Mouse (Mus musculus): ENCODE measurements around the gene Crtac1.
A peak's percentile ranks its signal among the peaks of the same experiment; 100 is the strongest.

The Crtac1 gene

DNA sequence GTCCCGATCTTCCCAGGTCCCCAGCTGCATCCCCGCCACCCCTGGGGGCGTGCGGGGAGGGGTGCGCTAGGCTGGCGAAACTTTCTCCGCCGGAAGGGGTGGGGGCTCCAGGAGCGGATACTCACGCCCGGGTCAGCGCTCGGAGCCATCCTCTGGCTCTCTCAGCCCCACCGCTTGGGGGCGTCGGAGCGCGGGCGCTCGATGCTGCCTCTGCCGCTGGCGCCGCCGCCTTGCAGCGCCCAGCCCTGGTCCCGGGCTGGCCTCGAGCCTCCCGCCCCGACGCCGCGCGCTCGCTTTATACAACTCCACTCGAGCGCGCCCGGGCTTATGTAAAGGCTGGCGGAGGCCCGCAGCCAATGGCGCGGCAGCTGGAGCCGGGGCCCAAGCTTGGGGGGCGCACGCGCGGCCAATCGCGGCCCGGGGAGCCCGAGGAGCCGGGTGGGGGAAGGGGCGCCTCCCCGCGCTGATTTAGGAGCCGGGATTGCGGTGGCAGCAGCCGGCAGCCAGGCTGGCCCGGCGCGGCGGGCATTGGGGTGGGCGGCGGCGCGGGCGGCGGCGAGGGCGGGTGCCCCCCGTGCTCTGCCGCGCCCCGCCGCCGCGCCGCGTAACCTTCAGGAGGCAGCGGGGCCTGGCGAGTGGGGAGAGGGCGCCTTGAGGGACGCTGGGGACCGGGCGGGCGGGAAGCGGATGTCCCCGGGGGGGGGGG lies at the start of gene Crtac1:
Crtac1 (minus strand) TSS at position 299 of the 706 bp plus-strand sequence.
- peak; percentile 87 to 89 for DNase-seq (ENCODE audit: low spot score in 2 of 2)

GRCm38 (mm10) chr19:42478303-42478702 lies 46.7 kb upstream of the Crtac1 start:
- DNase-seq (ENCODE audit: low spot score in 2 of 2): no peak

DNA sequence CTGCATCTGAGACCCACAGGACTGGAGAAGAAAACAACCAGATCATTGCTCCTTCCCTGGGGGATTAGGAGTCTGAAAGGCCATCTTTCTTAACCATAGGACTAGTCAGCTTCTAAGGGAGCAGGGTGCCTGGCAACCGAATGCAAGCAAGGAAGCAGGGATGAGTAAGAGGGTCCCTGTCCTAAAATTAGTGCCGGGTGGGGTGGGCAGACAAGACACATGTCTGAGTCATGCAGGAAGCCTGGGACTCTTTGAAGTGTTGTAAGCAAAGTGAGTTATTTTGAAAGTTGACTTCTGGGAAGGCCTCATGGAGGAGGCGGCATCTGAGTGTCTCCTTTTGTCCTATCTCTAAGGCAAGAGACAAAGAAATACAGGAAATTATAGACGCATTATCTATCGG lies 46.2 kb upstream of the Crtac1 start:
- DNase-seq (ENCODE audit: low spot score in 2 of 2): peak in 1 of 2 experiments; percentile 36

- no peak for DNase-seq (ENCODE audit: low spot score in 2 of 2)
Observed at GRCm38 (mm10) chr19:42472831-42473230, 41.2 kb upstream of the Crtac1 start.

- DNase-seq (ENCODE audit: low spot score in 2 of 2): no peak
Observed at GRCm38 (mm10) chr19:42471571-42471970, 40.0 kb upstream of the Crtac1 start.

- DNase-seq (ENCODE audit: low spot score in 2 of 2): no peak
Observed at GRCm38 (mm10) chr19:42461851-42462250, 30.3 kb upstream of the Crtac1 start.

GRCm38 (mm10) chr19:42461353-42461752 lies 29.8 kb upstream of the Crtac1 start:
- no peak for DNase-seq (ENCODE audit: low spot score in 2 of 2)

DNA sequence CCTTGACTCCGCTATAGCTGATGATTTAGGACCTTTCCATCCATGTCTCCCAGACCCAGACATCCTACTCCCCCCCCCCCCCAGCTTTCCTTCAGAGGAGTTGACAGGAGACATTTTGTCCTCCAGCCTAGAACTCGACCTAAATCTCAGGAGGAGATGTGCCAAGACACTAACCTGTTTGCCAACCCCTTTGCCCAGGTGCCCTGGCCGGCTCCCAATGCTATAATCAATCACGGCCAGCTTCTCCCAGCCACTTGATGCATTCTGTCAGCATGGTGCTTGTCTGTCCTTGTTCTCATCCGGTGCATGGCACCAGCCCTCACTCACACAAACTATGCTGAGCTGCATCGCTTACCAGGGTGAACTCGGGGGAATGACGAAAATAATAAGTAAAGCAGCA lies 27.9 kb upstream of the Crtac1 start:
- DNase-seq (ENCODE audit: low spot score in 2 of 2): no peak

GRCm38 (mm10) chr19:42454481-42455236 lies 23.1 kb upstream of the Crtac1 start:
- no peak for DNase-seq (ENCODE audit: low spot score in 2 of 2)

GRCm38 (mm10) chr19:42454006-42454405 lies 22.4 kb upstream of the Crtac1 start:
- no peak for DNase-seq (ENCODE audit: low spot score in 2 of 2)

DNA sequence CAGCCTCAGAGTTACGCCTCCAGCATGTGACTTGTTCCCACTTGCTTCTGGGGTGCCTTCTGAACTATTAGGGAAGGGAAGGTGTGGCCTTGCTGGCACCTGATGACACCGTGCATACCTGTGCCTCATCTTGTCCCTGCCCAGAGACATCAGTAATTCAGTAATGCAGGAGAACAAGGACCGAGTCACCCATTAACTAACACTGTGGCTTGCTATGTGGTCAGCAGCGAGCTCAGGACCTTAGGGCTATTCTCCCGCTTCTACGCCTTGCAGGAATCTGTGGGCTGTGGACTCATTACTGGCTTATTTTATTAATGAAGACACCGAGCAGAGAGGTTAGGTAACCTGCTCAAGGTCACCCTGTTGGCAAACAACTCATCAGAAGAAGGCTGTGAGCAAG lies 21.0 kb upstream of the Crtac1 start:
- DNase-seq (ENCODE audit: low spot score in 2 of 2): no peak

GRCm38 (mm10) chr19:42448539-42448938 lies 17.0 kb upstream of the Crtac1 start:
- no peak for DNase-seq (ENCODE audit: low spot score in 2 of 2)

GRCm38 (mm10) chr19:42443887-42444409 lies 12.4 kb upstream of the Crtac1 start:
- DNase-seq (ENCODE audit: low spot score in 2 of 2): no peak

DNA sequence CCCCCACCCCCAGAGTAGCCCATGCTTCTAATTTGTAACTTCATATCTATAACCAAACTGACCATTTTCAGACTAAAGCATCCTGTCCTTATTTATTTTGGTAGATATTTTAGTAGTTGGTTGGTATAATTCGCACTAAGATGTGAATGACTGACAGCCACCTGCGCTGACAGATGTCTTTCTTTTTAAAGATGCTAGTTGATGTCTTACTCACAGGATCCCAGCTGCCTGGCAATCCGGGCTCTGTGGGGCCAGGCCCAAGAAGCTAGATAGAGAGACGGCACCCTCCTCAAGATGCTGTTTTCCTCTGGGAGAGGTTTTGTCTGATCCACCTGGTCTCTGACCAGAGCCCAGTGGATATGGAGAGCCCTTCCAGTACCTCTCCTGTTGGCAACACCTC lies 11.7 kb upstream of the Crtac1 start:
- DNase-seq (ENCODE audit: low spot score in 2 of 2): no peak

- no peak for DNase-seq (ENCODE audit: low spot score in 2 of 2)
Observed at GRCm38 (mm10) chr19:42442246-42443197, 10.9 kb upstream of the Crtac1 start.

- no peak for DNase-seq (ENCODE audit: low spot score in 2 of 2)
Observed at GRCm38 (mm10) chr19:42440089-42440488, 8.5 kb upstream of the Crtac1 start.

GRCm38 (mm10) chr19:42439353-42439752 lies 7.8 kb upstream of the Crtac1 start:
- no peak for DNase-seq (ENCODE audit: low spot score in 2 of 2)

DNA sequence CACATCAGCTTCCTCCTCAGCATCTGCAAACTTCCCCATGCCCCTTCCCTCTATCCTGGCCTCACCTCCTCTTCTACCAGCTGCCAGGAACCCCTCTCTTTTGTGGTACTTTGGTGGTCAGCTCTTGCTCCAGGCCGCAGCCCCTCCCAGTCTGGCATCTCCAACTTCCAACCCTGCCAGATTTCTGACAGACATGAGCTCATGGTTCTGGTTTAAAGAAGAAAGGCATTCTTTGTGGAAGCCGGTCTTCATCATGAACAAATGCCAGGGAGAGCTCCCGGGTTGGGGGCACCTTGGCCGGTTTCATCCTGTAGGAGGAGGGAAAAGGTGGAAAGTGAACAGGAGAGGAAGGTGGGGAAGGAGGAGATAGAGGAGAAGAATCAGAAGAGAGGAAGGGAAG lies 4.0 kb upstream of the Crtac1 start:
- DNase-seq (ENCODE audit: low spot score in 2 of 2): no peak

- DNase-seq (ENCODE audit: low spot score in 2 of 2): no peak
Observed at GRCm38 (mm10) chr19:42432761-42433160, 1.2 kb upstream of the Crtac1 start.

- peak; percentile 37 to 53 for DNase-seq (ENCODE audit: low spot score in 2 of 2)
Observed at GRCm38 (mm10) chr19:42432191-42432590, 608 bp upstream of the Crtac1 start.

- DNase-seq (ENCODE audit: low spot score in 2 of 2): peak in 1 of 2 experiments; percentile 42
Observed at GRCm38 (mm10) chr19:42430981-42431380, 602 bp downstream of the Crtac1 start.

- peak in 1 of 2 experiments; percentile 43 for DNase-seq (ENCODE audit: low spot score in 2 of 2)
Observed at GRCm38 (mm10) chr19:42429410-42429809, 2.2 kb downstream of the Crtac1 start.

Measured in frontal cortex, postnatal 10 days (tissue).